Mouse (Mus musculus) MEL (cell line): ENCODE results near the gene Cep170. TPM values are rescaled to one million over a fixed set of nuclear protein-coding genes. Genes with fewer than 3 reads are reported as not detected.

Experiments
- DNase-seq: peaks from one replicate; pipeline ENCODE4 v3.0.0; 2011; ENCODE audit warnings: low read depth, low spot score
- H3K27ac ChIP-seq: 2 replicates; pipeline ENCODE4 v1.5.1; 2012; ENCODE audit warnings: low read depth, mild to moderate bottlenecking, control low read depth, low read length, moderate library complexity; ENCODE audit not compliant: control insufficient read depth
- H3K27me3 ChIP-seq, 2 experiments: fragments of 150-350 bp in 1 of 2; sonication (generic) in 1 of 2; 2 replicates each; pipeline ENCODE4 v1.6.1; 2012; ENCODE audit warnings: low read length in 2 of 2, mild to moderate bottlenecking in 2 of 2, improper control_type of control experiment in 1 of 2, moderate library complexity in 1 of 2; ENCODE audit not compliant: insufficient read depth in 2 of 2, control insufficient read depth in 1 of 2
- H3K36me3 ChIP-seq, 2 experiments: 2 replicates each; pipeline ENCODE4 v1.6.1; 2012 to 2014; ENCODE audit warnings: low read length in 2 of 2, improper control_type of control experiment in 1 of 2, inconsistent platforms in 1 of 2, mild to moderate bottlenecking in 1 of 2; ENCODE audit not compliant: insufficient read depth in 2 of 2, control insufficient read depth in 1 of 2
- H3K4me1 ChIP-seq, 2 experiments: fragments of 150-350 bp in 1 of 2; sonication (generic) in 1 of 2; 2 replicates each; pipeline ENCODE4 v1.6.1; 2012; ENCODE audit warnings: low read length in 2 of 2, improper control_type of control experiment in 1 of 2, mild to moderate bottlenecking in 1 of 2; ENCODE audit not compliant: insufficient read depth in 2 of 2, control insufficient read depth in 1 of 2
- H3K4me3 ChIP-seq, 2 experiments: fragments of 150-350 bp in 1 of 2; sonication (generic) in 1 of 2; 2 replicates each; pipeline ENCODE4 v1.5.1; 2012; ENCODE audit warnings: low read depth in 2 of 2, low read length in 2 of 2, mild to moderate bottlenecking in 2 of 2, moderate library complexity in 2 of 2, control low read depth in 1 of 2, improper control_type of control experiment in 1 of 2; ENCODE audit not compliant: control insufficient read depth in 1 of 2, insufficient read depth in 1 of 2
- H3K79me2 ChIP-seq: 2 replicates; pipeline ENCODE4 v1.6.1; 2012; ENCODE audit warnings: mild to moderate bottlenecking, low read length, moderate library complexity; ENCODE audit not compliant: control insufficient read depth, poor library complexity, insufficient read depth
- H3K9ac ChIP-seq: 2 replicates; pipeline ENCODE4 v1.6.1; 2012; ENCODE audit warnings: low read depth, mild to moderate bottlenecking, control low read depth, low read length, moderate library complexity; ENCODE audit not compliant: control insufficient read depth, poor library complexity, severe bottlenecking
- H3K9me3 ChIP-seq: fragments of 150-350 bp; sonication (generic); replicated peaks from 2 replicates; pipeline ENCODE4 v1.6.1; 2012; ENCODE audit warnings: mild to moderate bottlenecking, low read length, improper control_type of control experiment, moderate library complexity; ENCODE audit not compliant: insufficient read depth
- BHLHE40 ChIP-seq: IDR thresholded peaks from 2 replicates; pipeline ENCODE4 v1.6.1; 2012; ENCODE audit warnings: low read depth, mild to moderate bottlenecking, inconsistent platforms, low read length, improper control_type of control experiment, borderline replicate concordance
- CHD1 ChIP-seq: IDR thresholded peaks from 2 replicates; pipeline ENCODE4 v1.6.1; 2012; ENCODE audit warnings: low read depth, mild to moderate bottlenecking, inconsistent platforms, low read length, improper control_type of control experiment
- CTCF ChIP-seq, 3 experiments: IDR thresholded peaks in 2 of 3; conservative IDR thresholded peaks in 1 of 3; 2 replicates each; pipeline ENCODE4 v1.5.1; 2011 to 2012; ENCODE audit warnings: low read length in 3 of 3, low read depth in 2 of 3, mild to moderate bottlenecking in 2 of 3, improper control_type of control experiment in 1 of 3, inconsistent platforms in 1 of 3, mixed read lengths in 1 of 3, moderate library complexity in 1 of 3; ENCODE audit not compliant: control insufficient read depth in 1 of 3, insufficient read depth in 1 of 3, poor library complexity in 1 of 3, severe bottlenecking in 1 of 3
- ELF1 ChIP-seq: IDR thresholded peaks from 2 replicates; pipeline ENCODE4 v1.6.1; 2014; ENCODE audit warnings: low read depth, mild to moderate bottlenecking, inconsistent platforms, low read length, improper control_type of control experiment, moderate library complexity
- EP300 ChIP-seq, 2 experiments: IDR thresholded peaks; 2 replicates each; pipeline ENCODE4 v1.6.1; 2011; ENCODE audit warnings: improper control_type of control experiment in 2 of 2, low read length in 2 of 2, low read depth in 1 of 2, mild to moderate bottlenecking in 1 of 2
- GABPA ChIP-seq: IDR thresholded peaks from 2 replicates; pipeline ENCODE4 v1.6.1; 2012; ENCODE audit warnings: low read depth, mild to moderate bottlenecking, inconsistent platforms, low read length, improper control_type of control experiment, moderate library complexity
- KAT2A ChIP-seq: conservative IDR thresholded peaks from 2 replicates; pipeline ENCODE4 v1.6.1; 2012; ENCODE audit warnings: low read depth, low read length, improper control_type of control experiment, inconsistent platforms
- MEF2A ChIP-seq: IDR thresholded peaks from 2 replicates; pipeline ENCODE4 v1.6.1; 2014; ENCODE audit warnings: low read depth, mild to moderate bottlenecking, inconsistent platforms, low read length, improper control_type of control experiment; ENCODE audit not compliant: poor library complexity, insufficient replicate concordance, severe bottlenecking; ENCODE audit errors: extremely low read depth
- MYC ChIP-seq: IDR thresholded peaks from 2 replicates; pipeline ENCODE4 v1.6.1; 2011; ENCODE audit warnings: low read depth, mild to moderate bottlenecking, low read length, improper control_type of control experiment, moderate library complexity
- NELFE ChIP-seq: IDR thresholded peaks from 2 replicates; pipeline ENCODE4 v1.6.1; 2011; ENCODE audit warnings: low read depth, low read length, improper control_type of control experiment
- POLR2AphosphoS2 ChIP-seq: IDR thresholded peaks from 2 replicates; pipeline ENCODE4 v1.6.1; 2011; ENCODE audit warnings: low read length, improper control_type of control experiment
- RAD21 ChIP-seq: IDR thresholded peaks from 2 replicates; pipeline ENCODE4 v1.6.1; 2011; ENCODE audit warnings: mild to moderate bottlenecking, low read depth, low read length, improper control_type of control experiment
- SIN3A ChIP-seq: IDR thresholded peaks from 2 replicates; pipeline ENCODE4 v1.6.1; 2012; ENCODE audit warnings: low read length, improper control_type of control experiment, inconsistent platforms
- SMC3 ChIP-seq: IDR thresholded peaks from 2 replicates; pipeline ENCODE4 v1.6.1; 2011; ENCODE audit warnings: low read depth, low read length, improper control_type of control experiment
- UBTF ChIP-seq: IDR thresholded peaks from 2 replicates; pipeline ENCODE4 v1.6.1; 2012; ENCODE audit warnings: low read depth, mild to moderate bottlenecking, inconsistent platforms, low read length, improper control_type of control experiment, moderate library complexity, borderline replicate concordance; ENCODE audit not compliant: insufficient read depth
- USF1 ChIP-seq: IDR thresholded peaks from 2 replicates; pipeline ENCODE4 v1.6.1; 2014; ENCODE audit warnings: low read depth, mild to moderate bottlenecking, inconsistent platforms, low read length, improper control_type of control experiment, moderate library complexity
- ZC3H11A ChIP-seq: IDR thresholded peaks from 2 replicates; pipeline ENCODE4 v1.6.1; 2012; ENCODE audit warnings: low read depth, mild to moderate bottlenecking, inconsistent platforms, low read length, improper control_type of control experiment
- ZKSCAN1 ChIP-seq: IDR thresholded peaks from 2 replicates; pipeline ENCODE4 v1.6.1; 2012; ENCODE audit warnings: low read depth, mild to moderate bottlenecking, inconsistent platforms, low read length, improper control_type of control experiment, moderate library complexity
- polyA plus RNA-seq, 2 experiments: library from polyadenylated mRNA; stranded (reverse) in 1 of 2; unstranded in 1 of 2; fragments of >175 nt in 1 of 2; fragments of >200 nt in 1 of 2; gene quantifications; 2 replicates each; pipeline versions ENCODE4 v1.2.1 to v1.2.4; 2012; ENCODE audit warnings: low replicate concordance in 2 of 2, low read depth in 1 of 2; ENCODE audit not compliant: insufficient read length in 2 of 2, insufficient read depth in 1 of 2, missing spikeins in 1 of 2
- total RNA-seq: library from RNA; depleted of rRNA; stranded (reverse); fragments of 300-350 nt; gene quantifications from 2 replicates; pipeline ENCODE4 v1.2.3, GENCODE M21; 2012

Cep170 gene
- total and polyA plus RNA-seq, 3 experiments, result 9.2 to 423 (median 13.9) TPM

GRCm38 (mm10) chr1:176724771-176725170, 89.1 kb downstream of the Cep170 start:
- H3K36me3 ChIP-seq, result peaks cover 0 to 3% of the 10 kb centered on the region in 2 experiments; a peak in 2 of 4 replicates
- no peak overlapping the region for H3K9ac ChIP-seq
- no peak overlapping the region for H3K27ac ChIP-seq
- DNase-seq, result no peak
- no peaks in the 10 kb centered on the region for H3K79me2 ChIP-seq
- H3K27me3 ChIP-seq, result no peaks in the 10 kb centered on the region
- TF ChIP-seq USF1, result no peak
- TF ChIP-seq, all 39 proteins: peak for 0
- Histone ChIP-seq H3K4me1 (peaks cover 0 to 2% of the 10 kb centered on the region in 2 experiments; a peak in 2 of 4 replicates), H3K9me3 (no peaks in the 10 kb centered on the region), H3K4me3 (no peak overlapping the region)

- H3K27ac ChIP-seq, result no peak overlapping the region
- peaks cover 0 to 3% of the 10 kb centered on the region in 2 experiments; a peak in 2 of 4 replicates for H3K36me3 ChIP-seq
- no peak overlapping the region for H3K4me3 ChIP-seq
- no peak for TF ChIP-seq GABPA
- no peak for TF ChIP-seq ELF1
- no peak for TF ChIP-seq MEF2A
- TF ChIP-seq ZKSCAN1, result no peak
- no peak for TF ChIP-seq UBTF
- TF ChIP-seq POLR2AphosphoS2, result no peak
- TF ChIP-seq CHD1, result no peak
- TF ChIP-seq KAT2A, result no peak
- no peak for TF ChIP-seq NELFE
- no peak for TF ChIP-seq EP300 (IDR thresholded peaks at IDR 0.05; ENCODE audit: low read depth in 1 of 2, low read length in 2 of 2)
- no peak for TF ChIP-seq BHLHE40
- H3K79me2 ChIP-seq, result no peaks in the 10 kb centered on the region
- no peaks in the 10 kb centered on the region for H3K27me3 ChIP-seq
- no peak overlapping the region for H3K9ac ChIP-seq
- peaks cover 0 to 2% of the 10 kb centered on the region in 2 experiments; a peak in 2 of 4 replicates for H3K4me1 ChIP-seq
- no peaks in the 10 kb centered on the region for H3K9me3 ChIP-seq
- DNase-seq, result no peak
Measured at GRCm38 (mm10) chr1:176723858-176724713, 89.8 kb downstream of the Cep170 start.

- H3K4me1 ChIP-seq, result no peaks in the 10 kb centered on the region
- H3K36me3 ChIP-seq, result peaks cover 0 to 2% of the 10 kb centered on the region in 2 experiments; a peak in 1 of 4 replicates
- H3K27ac ChIP-seq, result no peak overlapping the region
- DNase-seq, result peak; percentile 88
- peaks cover 0 to 4% of the 10 kb centered on the region in 2 experiments; a peak in 3 of 4 replicates for H3K27me3 ChIP-seq
- H3K4me3 ChIP-seq, result no peak overlapping the region
- no peak overlapping the region for H3K9ac ChIP-seq
- no peaks in the 10 kb centered on the region for H3K9me3 ChIP-seq
- H3K79me2 ChIP-seq, result no peaks in the 10 kb centered on the region
- TF ChIP-seq ZKSCAN1 (no peak), SMC3 (peak; percentile 97), MYC (0 out of 2 replicates have a peak, but pooled peaks have one; percentile 51), CTCF (IDR thresholded peaks at IDR 0.05 in 2 of 3, conservative IDR thresholded peaks at IDR 0.05 in 1 of 3; ENCODE audit: control insufficient read depth in 1 of 3, insufficient read depth in 1 of 3, low read depth in 2 of 3, low read length in 3 of 3, poor library complexity in 1 of 3, severe bottlenecking in 1 of 3) (peak; percentile 57 to 88 (median 61)), ZC3H11A (peak; percentile 99), RAD21 (peak; percentile 95), SIN3A (no peak)
Measured at GRCm38 (mm10) chr1:176712436-176712835, 101.4 kb downstream of the Cep170 start.
